Mouse (Mus musculus) C3H10T1/2 (cell line): Measurements from ENCODE around the gene Zbtb32. TPM values are rescaled to one million over a fixed set of nuclear protein-coding genes. Genes with fewer than 3 reads are reported as not detected.

Source experiments
- polyA plus RNA-seq, 2 experiments: library from polyadenylated mRNA; unstranded; fragments of >200 nt; fragmentation: generic; extraction: Trizol; gene quantifications; one replicate each; pipeline ENCODE4 v1.2.1; 2012; ENCODE audit warnings: missing spikeins in 2 of 2

Zbtb32 gene
- under 1 TPM; 0.05 to 0.28 TPM for polyA plus RNA-seq

GRCm38 (mm10) chr7:30598786-30599185 is at the start of gene Zbtb32:
Gene Zbtb32 (minus strand): TSS chr7:30598909.

GRCm38 (mm10) chr7:30635752-30636151 is 37.0 kb upstream of the Zbtb32 start, which contains the start of gene Etv2:
Gene Etv2 (minus strand): TSS chr7:30635852.

GRCm38 (mm10) chr7:30625530-30626384 is 27.0 kb upstream of the Zbtb32 start, which contains the start of gene Cox6b1:
Gene Cox6b1 (minus strand): TSS chr7:30626151.

GRCm38 (mm10) chr7:30612654-30613402 is 14.1 kb upstream of the Zbtb32 start, which contains the start of gene Upk1a:
Gene Upk1a (minus strand): TSS chr7:30612847.

GRCm38 (mm10) chr7:30588676-30589434 is 9.9 kb downstream of the Zbtb32 start, which contains the start of gene Kmt2b:
Gene Kmt2b (minus strand): TSS chr7:30588726.

GRCm38 (mm10) chr7:30564970-30565571 is 33.6 kb downstream of the Zbtb32 start, which contains the start of gene Igflr1:
Gene Igflr1 (plus strand): TSS chr7:30565427.

GRCm38 (mm10) chr7:30563117-30563905 is 35.4 kb downstream of the Zbtb32 start, which contains the start of the genes U2af1l4, Gm49396 and Psenen:
Gene U2af1l4 (plus strand): TSS chr7:30563301.
Gene Gm49396 (plus strand): TSS chr7:30563344.
Gene Psenen (minus strand): TSS chr7:30563627.

GRCm38 (mm10) chr7:30559443-30559954 is 39.2 kb downstream of the Zbtb32 start, which contains the start of gene Lin37:
Gene Lin37 (minus strand): TSS chr7:30559838.

GRCm38 (mm10) chr7:30552102-30553020 is 46.3 kb downstream of the Zbtb32 start, which contains the start of the genes Hspb6 and Proser3:
Gene Hspb6 (plus strand): TSS chr7:30552178.
Gene Proser3 (minus strand): TSS chr7:30552299.

Other genes starting within 250 kb of the Zbtb32 start
- 1 to 10 TPM; 2.1 to 5.0 TPM for gene Lrfn3, start 236.1 kb downstream of the Zbtb32 start, polyA plus RNA-seq
- gene Tyrobp, start 185.1 kb downstream of the Zbtb32 start, polyA plus RNA-seq, result not detected
- gene Hcst, start 179.1 kb downstream of the Zbtb32 start, polyA plus RNA-seq, result not detected
- not detected for gene Nfkbid, start 177.2 kb downstream of the Zbtb32 start, polyA plus RNA-seq
- gene Aplp1, start 153.4 kb downstream of the Zbtb32 start, polyA plus RNA-seq, result under 1 TPM; 0.02 to 0.13 TPM
- gene Kirrel2, start 141.2 kb downstream of the Zbtb32 start, polyA plus RNA-seq, result not detected
- gene Nphs1, start 140.6 kb downstream of the Zbtb32 start, polyA plus RNA-seq, result under 1 TPM; 0.28 TPM
- gene Prodh2, start 105.3 kb downstream of the Zbtb32 start, polyA plus RNA-seq, result not detected
- 10 to 100 TPM in 1 of 2 experiments, under 1 TPM in 1; 0.55 to 10.4 TPM for gene Arhgap33, start 63.8 kb downstream of the Zbtb32 start, polyA plus RNA-seq
- gene Hspb6, start 46.7 kb downstream of the Zbtb32 start, polyA plus RNA-seq, result 100 to 1,000 TPM; 101 to 108 TPM
- gene Proser3, start 46.6 kb downstream of the Zbtb32 start, polyA plus RNA-seq, result 10 to 100 TPM in 1 of 2 experiments, 1 to 10 TPM in 1; 2.9 to 18.1 TPM
- 10 to 100 TPM; 55.0 to 57.3 TPM for gene Lin37, start 39.1 kb downstream of the Zbtb32 start, polyA plus RNA-seq
- gene U2af1l4, start 35.6 kb downstream of the Zbtb32 start, polyA plus RNA-seq, result 10 to 100 TPM; 59.0 to 76.2 TPM
- gene Gm49396, start 35.6 kb downstream of the Zbtb32 start, polyA plus RNA-seq, result 1 to 10 TPM in 1 of 2 experiments, under 1 TPM in 1; 0.21 to 1.4 TPM
- gene Psenen, start 35.3 kb downstream of the Zbtb32 start, polyA plus RNA-seq, result 100 to 1,000 TPM; 203 to 206 TPM
- gene Igflr1, start 33.5 kb downstream of the Zbtb32 start, polyA plus RNA-seq, result 1 to 10 TPM in 1 of 2 experiments, under 1 TPM in 1; 0.18 to 1.6 TPM
- gene Kmt2b, start 10.2 kb downstream of the Zbtb32 start, polyA plus RNA-seq, result 10 to 100 TPM in 1 of 2 experiments, 1 to 10 TPM in 1; 3.7 to 16.5 TPM
- 1 to 10 TPM in 1 of 2 experiments, under 1 TPM in 1; 0.34 to 1.1 TPM for gene Upk1a, start 13.9 kb upstream of the Zbtb32 start, polyA plus RNA-seq
- 100 to 1,000 TPM; 929 to 961 TPM for gene Cox6b1, start 27.2 kb upstream of the Zbtb32 start, polyA plus RNA-seq
- under 1 TPM in 1 of 2 experiments, not detected in 1; 0.05 TPM for gene Etv2, start 36.9 kb upstream of the Zbtb32 start, polyA plus RNA-seq
- 100 to 1,000 TPM; 133 to 147 TPM for gene Rbm42, start 51.4 kb upstream of the Zbtb32 start, polyA plus RNA-seq
- 10 to 100 TPM; 15.2 to 16.6 TPM for gene Haus5, start 66.1 kb upstream of the Zbtb32 start, polyA plus RNA-seq
- gene Pmis2, start 72.7 kb upstream of the Zbtb32 start, polyA plus RNA-seq, result not detected
- gene 2200002J24Rik, start 100.0 kb upstream of the Zbtb32 start, polyA plus RNA-seq, result not detected
- gene Atp4a, start 113.3 kb upstream of the Zbtb32 start, polyA plus RNA-seq, result not detected
- gene Tmem147, start 130.6 kb upstream of the Zbtb32 start, polyA plus RNA-seq, result 100 to 1,000 TPM; 160 to 238 TPM
- not detected for gene Gapdhs, start 144.8 kb upstream of the Zbtb32 start, polyA plus RNA-seq
- 1 to 10 TPM; 1.0 to 2.6 TPM for gene Sbsn, start 152.6 kb upstream of the Zbtb32 start, polyA plus RNA-seq
- gene Dmkn, start 164.8 kb upstream of the Zbtb32 start, polyA plus RNA-seq, result not detected
- not detected for gene Krtdap, start 189.0 kb upstream of the Zbtb32 start, polyA plus RNA-seq
- gene Ffar2, start 224.9 kb upstream of the Zbtb32 start, polyA plus RNA-seq, result not detected